Mouse (Mus musculus): ENCODE measurements around the gene Isoc2b.

GRCm38 (mm10) chr7:4915007-4915665, 45.1 kb upstream of the Isoc2b start, which contains the start of gene Zfp628:
- TF ChIP-seq POLR2A (IDR thresholded peaks at IDR 0.05; ENCODE audit: insufficient read depth, low read depth, low read length) (peak; percentile 82), CTCF (IDR thresholded peaks at IDR 0.05; ENCODE audit: insufficient read depth, low read depth, low read length) (no peak)

Data from olfactory bulb, adult 2 months (tissue).